Mouse (Mus musculus) telencephalon, adult 2 months (tissue): ENCODE data around the gene Hopx.
"Not testable (repeated sequence)": the region's sequence is repeated elsewhere in the genome, so short reads cannot be mapped to it uniquely, and the experiment has no call there.

Experiments used
- DNase-seq: peaks from one replicate; pipeline ENCODE4 v3.0.0-alpha.2; 2011; ENCODE audit warnings: low read depth, low spot score

Hopx gene

DNA sequence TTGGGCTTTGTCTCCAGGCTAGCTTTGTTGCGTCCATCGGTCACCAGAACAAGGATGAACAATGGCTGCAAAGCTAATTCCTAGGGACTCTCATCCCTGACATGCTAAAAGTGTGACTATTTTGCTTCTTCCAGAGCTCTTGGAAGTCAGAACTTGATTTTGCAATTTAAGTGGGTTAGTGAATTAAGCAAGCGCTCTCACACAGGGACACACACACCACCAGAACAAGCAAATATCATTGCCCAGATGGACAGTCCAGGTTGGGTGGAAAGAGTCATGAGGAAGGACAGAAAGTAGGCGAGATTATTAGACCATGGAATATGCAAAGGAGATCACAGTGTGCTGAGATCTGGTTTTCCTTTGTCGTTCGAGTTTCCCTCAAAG, 14.9 kb downstream of the Hopx start:
- DNase-seq: no peak

DNA sequence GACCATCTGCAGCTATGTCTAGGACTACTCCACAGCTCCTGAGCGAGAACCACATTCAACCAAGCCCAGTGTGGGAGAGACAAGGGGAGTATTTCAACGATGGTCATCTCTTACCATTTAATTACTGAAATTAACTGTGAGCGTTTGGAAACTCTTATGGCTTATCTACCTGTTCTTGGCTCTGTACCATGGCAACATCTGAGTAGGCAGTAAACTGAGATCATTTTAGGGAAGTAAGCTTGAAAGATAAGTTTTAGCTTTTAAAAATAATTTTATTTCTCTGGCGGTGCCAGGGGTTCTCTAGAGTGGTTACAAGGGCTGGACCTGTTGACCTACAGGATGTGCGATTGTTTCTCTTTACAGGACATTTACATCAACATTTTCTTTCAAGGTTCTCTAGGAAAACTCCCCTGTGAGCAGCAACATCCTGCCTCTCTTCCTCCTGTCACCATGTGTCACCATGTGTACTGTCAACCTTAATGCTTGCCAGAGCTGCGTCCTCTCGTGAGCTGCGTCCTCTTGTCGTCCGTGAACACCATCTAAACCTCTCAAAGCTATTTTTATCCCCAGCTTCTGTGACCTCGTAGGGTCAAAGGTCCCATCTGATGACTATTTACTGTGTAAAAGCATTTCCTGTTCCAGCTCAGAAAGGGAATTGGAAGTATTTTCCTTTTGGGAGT, 15.5 kb downstream of the Hopx start:
- no peak for DNase-seq

DNA sequence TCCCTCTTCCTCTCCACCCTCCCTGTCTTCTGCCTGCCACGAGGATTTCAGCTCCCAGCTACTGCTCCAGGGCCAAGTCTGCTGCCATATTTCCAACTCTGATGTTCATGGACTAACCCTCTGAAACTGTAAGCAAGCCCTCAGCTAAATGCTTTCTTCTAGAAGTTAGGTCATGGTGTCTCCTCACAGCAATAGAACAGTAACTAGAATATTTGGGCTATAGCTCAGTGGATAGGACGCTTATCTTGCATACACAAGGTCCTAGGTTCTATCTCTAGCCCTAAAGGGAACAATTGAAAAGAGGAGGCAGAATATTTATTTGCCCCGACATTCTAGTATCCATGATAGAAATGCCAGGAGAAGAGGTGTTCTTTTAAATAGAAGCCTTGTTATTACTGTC, 16.0 kb downstream of the Hopx start:
- DNase-seq: no peak

DNA sequence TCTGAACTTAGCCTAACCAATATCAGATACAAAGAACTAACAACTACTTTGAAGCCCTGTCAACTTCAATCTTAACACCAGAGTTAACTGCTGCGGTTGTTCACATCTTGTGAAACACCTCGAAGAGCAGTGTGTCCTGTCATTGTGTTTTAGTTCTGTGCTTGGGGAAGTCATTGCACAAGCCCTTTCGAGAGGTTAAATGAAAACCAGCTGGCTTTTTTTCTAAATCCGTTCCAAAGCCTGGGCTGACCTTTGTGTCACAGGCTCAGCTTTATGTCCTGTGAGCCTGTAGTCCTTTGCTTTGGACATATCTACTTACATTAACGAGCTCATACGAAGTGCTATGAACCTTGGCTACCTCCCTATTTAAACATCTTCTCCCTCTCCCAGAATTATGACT, 17.2 kb downstream of the Hopx start:
- DNase-seq: no peak

DNA sequence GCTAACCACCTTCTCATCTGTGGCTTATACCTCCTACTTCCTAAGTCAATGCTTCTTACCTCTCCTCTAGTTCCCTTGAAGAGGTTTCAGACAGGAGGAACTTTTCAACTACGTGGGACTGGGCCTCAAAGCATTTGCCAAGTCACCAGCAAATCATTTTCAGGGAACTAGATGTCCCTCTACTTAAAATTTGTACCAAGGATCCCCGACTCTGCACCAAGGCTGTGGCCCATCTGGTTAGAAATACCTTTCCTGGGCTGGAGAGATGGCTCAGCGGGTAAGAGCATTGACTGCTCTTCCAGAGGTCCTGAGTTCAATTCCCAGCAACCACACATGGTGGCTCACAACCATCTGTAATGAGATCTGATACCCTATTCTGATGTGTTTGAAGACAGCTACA, 18.7 kb downstream of the Hopx start:
- not testable (repeated sequence) for DNase-seq

DNA sequence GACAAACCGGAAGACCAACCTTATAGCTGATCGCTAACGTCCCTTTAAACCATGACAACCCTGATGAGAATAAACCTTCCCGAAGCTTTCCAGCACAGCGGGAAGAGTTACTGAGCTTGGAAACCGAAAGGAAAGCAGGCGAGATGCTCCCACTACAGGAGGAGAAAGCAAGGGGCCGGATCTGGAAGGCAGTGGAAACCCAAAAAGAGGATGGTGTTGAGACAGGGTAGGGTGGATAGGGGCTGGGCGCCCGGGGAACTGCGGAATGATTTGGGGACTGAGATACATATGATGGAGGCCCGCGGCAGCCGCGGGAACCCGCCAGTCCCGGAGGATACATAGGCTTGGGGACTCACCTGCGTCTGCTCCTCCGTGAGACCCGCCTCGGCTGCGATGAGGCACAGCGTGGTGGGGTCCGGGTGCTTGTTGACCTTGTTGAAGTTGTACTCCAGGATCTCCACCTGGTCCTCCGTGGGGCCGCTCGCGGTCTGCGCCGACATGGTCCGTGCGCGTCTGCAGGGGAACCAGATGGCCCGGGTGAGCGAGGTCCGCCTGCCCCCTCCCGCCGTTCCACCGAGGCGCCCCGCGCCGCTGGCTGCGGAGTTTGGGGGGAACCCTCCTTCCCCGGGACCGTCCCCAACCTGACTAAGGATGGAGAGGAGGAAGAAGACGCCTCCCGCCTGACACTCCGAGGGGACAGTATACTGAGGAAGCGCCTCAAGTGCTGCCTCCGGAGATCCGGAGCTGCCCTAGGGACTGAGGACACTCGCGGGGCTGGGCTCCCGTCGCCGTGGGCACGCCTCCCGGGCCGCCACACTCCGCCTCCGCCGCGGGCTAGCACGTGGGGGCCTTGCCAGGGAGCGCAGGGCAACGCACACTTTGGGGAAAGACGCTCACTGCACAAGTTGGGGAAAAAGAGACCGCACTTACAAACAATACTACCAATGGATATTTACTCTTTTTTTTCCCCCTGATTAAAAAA, 20.1 kb downstream of the Hopx start:
- no peak for DNase-seq

DNA sequence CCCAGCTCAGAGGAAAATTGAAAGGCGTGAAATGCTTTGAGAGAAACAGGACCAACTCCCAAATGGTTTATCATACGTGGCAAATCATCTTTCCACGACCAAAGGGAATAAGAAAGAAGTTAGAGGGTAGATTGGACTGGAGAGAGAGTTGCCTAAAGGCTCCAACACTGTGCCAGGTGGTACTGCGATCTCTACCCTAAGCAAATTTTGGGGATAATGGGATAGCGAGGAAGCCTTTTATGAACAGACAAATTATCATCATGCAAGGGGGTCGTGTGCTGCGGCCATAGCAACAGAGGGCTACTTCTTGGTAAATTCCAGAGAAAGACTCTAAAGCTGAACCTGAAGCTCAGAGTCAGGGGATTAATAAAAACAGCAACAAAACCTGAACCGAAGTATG, 21.0 kb downstream of the Hopx start:
- no peak for DNase-seq

DNA sequence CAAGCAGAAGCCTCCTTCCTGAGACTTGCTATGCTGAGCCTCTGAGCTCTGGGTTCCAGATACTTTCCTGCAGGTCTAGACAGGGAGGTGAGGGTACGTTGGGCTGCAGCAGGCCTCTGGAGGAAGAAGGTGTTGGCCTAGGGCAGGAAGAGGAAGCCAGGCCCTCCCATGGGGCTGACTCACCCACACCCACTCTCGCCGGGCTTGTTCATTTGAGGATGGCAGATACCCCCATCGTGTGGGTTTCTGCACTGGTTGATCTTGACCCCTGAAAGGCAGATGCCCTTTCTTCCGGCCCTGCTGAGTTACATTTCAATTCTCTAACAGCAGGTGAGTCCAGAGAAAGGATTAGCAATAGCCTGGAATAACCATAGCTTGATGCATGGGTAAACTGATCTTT, 22.4 kb downstream of the Hopx start:
- DNase-seq: no peak

DNA sequence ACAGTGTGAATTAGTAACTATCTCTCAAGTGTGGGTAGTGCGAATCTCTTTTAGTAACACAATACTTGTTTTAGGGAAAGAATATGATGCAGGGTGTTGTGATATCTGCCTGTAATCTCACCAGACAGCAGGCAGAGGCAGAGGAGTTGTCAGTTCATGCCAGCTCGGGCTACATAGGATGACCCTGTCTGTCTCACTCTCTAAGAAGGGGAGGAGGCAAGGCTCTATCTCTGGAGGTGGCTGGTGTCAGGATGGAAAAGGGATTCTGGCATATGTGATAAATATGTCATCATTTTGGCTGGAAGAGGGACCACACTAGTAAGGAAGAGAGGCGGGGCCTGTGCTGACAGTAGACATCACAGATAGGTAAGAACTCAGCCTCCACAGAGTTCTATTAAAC, 23.0 kb downstream of the Hopx start:
- DNase-seq: no peak

DNA sequence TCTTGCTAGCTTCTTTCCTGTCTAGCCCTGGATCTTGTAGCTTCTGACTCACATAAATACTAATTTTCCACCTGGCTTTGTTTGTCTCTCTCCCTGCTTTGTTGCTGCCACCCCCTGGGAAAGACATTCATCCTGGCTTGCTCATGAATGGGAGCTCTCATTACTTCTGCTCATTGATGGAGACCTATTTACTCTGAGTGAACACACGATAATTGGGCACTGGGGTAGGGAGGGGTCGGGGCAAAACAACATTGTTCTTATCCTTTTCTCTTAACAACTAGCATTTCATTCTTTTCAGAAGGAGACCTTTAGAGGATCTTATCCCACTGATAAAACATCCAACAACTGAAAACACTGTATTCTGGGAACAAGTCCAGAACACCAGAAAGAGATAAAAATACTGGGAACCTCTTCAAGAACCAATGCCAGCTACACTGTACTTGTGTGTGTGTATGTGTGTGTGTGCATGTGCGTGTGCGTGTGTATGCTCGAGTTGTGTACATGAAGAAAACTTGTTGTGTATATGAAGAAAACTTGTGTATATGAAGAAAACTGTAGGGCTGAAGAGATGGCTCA, 24.3 kb downstream of the Hopx start:
- DNase-seq: no peak

DNA sequence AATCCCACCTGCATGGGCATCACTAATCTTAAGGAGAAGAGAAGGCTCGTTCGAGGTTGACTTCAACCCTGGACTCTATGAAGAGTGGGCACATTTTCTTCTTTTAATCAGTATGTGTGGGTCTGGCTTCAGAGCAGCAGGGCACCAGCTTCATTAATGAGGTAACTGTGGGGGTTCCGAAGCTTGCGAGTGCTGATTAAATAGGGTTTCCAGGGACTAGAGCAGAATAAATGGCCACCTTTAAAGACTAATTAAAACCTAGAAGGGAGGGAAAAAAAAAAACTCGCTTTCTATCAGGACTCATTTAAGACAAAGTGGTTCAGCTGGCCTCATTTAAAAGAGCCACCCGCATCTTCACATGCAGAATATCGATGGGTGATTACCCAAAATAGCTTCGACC, 25.0 kb downstream of the Hopx start:
- no peak for DNase-seq

DNA sequence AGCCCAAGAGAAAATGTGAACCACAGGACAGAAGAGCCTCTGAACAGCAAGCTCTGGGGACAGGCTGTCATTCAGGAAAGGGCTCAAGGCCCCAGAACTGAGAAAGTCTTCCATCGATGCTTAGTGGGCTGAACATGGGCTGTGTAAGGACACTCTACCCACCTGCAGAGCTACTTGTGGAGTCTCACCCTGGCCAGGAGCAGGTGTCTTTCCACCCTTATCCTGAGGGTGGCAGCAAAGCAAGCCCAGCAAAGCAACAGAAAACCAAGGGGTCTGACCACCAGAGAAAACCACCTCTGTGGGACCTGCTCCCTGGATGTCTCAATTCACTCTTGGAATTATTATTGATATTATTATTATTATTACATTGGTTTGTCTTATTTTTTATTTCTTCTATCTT, 25.6 kb downstream of the Hopx start:
- DNase-seq: no peak

DNA sequence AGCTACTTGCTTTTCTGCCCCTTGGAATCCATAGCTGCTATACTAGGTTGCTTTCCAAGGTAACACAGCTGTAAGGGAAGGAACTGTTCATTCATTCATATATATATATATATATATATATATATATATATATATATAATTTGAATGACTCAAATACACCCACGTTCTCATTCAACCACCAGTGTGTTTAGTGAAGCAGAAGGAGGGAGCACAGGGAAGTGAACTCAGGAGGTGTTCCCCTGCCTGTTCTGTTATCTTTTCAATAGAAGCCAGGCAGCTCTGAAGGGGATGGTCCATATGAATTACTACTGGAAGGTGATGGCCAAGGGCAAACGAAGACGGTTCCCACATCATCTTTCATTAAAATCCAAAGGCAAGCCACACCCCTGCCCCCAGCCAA, 27.8 kb downstream of the Hopx start:
- no peak for DNase-seq

DNA sequence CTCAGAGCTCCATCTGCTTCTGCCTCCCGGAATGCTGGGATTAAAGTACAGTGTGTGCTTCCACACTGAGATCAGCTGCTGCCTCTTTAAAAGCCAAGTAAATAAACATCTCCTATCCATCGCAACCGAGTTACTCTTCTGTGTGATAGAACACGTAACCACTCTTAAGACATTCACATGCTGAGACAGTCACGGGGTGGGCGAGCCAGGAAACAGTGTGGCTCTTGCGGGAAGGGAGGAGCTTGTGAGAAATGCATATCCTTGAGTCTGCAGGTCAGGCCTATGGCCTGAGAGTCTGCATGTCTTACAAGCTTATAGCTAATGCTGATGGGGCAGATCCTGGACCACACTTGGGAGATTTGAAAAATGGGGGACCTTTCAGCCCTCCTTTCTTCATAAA, 28.4 kb downstream of the Hopx start:
- no peak for DNase-seq

DNA sequence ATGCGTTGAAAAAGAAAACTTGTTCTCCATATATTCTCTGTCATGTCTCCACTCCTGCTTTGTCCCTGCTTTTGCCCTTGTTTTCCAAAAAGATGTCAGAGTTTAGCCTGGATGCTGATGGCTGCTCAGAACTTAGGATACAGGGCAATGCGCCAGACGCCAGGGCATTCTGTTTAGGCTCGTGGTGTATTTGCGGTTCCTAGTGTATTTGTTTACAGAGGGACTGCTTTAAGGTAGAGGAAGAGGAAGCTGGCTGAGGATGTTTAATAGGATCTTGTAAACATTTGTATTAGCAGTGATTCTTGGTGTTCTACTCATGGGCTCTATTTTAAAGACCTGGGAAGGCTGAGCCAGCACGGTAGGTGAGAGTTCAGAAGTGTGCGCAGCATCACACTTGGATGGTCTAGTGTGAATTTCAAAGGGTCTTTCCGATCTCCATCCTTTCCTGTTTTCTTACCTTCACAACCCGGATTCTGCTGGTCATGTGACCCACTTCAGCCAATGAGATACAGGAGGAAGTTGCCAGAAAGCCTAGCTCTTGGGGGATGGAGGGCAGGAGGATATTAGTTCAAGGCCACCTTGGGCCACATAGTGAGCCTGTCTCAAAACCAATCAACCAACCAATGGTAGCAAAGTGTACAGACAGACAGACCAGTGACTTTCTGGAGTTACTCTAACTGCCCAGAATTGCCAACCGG, 29.0 kb downstream of the Hopx start:
- no peak for DNase-seq

DNA sequence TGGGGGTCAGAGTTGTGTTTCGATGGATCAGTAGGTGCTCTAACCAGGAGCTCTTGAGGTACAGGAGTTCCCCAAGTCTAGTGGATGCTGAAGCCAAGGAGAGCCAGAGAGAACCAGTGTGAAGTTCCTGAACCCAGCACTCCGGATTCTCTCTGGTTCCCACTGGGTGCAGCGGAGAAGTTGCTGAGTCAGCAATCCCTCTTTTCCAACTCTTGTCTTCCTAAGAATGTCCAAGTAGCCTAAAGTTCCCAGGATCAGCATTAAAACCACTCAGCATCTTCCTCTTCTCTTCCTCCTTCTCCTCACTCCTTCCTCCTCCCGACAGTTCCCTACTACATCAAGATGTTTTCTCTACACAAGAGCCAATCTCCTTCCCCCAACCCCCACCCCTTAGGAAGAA, 30.5 kb downstream of the Hopx start:
- no peak for DNase-seq

DNA sequence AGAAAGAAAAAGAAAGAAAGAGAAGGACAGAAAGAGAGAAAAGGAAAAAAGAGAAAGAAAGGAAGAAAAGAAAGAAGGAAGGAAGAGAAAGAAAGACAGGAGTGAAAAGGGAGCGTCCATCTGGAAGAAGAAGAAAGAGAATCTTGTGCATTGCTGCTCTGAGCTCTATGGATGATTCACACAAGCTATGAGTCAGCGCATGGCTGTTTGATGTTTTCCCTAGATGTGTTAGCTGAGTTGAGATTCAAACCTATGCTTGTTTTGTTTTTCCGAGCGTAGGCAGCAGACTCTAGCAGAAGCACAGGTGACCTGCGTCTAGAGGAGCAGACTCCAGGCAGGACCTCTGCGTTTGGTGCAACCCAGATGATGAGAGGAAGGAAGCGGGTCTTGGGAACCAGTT, 32.2 kb downstream of the Hopx start:
- no peak for DNase-seq

DNA sequence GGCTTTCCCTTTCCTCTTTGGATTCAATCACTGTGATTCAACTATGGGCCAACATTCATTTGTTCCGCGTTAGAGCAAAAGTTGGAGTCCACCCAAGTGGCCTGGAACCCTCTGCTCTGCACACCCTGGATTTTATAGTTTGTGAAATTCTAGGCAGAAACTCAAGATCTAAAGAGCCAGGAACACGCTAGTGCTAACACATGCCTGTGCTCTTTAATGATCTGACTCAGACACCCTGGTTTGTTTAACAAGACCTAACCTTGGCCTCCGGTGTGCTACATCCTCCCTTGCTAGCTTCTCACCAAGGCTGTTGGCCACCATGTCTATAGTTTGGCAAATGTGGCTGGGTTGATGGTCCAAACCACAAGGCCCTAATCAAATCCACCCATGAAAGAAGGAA, 34.2 kb downstream of the Hopx start:
- DNase-seq: no peak

DNA sequence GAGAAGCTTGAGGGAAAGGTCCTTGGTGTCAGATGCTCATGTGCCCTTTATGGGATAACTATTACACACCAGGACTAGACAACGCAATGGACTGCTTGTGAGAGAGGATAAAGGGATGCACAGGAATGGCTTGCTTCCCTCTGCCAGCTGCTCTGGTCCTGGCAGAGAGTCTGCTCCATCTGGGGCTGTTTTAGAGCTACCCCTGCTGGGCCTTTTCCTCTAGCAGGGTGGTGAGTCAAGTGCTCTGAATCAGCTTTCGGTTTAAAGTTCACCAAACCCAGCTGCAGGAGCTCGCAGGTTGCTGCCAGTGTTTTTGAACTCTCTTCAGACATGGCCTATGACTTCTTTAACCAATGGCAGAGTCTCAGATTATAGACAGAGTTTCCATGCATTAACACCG, 39.0 kb downstream of the Hopx start:
- no peak for DNase-seq

DNA sequence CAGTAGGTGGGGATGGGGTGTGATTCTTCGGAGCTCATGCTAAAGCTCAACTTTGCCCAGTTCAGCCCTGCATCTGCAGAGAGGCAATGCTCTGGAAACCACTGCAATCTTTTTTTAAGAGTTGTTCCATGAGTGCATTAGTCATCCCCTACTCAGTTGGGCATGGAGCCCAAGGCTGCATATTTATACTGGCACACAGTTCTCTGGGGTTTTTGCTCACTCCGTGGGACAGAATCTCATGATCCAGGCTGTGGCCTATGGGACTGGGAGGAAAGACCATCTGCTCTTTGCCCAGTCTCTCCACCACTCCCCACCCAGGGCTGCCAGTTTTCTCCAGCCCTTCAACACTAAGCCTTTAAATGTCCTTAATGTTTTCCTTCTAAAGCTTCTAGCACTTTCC, 40.0 kb downstream of the Hopx start:
- peak; percentile 66 for DNase-seq

DNA sequence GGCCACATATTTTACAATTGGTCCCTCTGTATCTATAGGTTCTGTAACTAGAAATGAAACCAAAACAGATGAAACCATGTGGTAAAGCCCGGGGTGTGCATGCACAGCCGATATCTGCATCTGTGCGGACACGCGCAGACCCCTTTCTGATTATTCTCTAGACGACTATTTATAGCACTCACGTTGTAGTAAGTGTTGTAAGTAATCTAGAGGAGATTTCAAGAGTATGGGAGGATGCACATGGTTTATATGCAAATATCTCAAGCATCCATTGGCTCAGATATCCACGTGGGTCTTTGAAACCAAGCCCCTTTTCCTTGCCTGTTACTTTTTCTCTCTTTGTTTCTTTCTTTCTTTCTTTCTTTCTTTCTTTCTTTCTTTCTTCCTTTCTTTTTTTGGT, 41.1 kb downstream of the Hopx start:
- no peak for DNase-seq

DNA sequence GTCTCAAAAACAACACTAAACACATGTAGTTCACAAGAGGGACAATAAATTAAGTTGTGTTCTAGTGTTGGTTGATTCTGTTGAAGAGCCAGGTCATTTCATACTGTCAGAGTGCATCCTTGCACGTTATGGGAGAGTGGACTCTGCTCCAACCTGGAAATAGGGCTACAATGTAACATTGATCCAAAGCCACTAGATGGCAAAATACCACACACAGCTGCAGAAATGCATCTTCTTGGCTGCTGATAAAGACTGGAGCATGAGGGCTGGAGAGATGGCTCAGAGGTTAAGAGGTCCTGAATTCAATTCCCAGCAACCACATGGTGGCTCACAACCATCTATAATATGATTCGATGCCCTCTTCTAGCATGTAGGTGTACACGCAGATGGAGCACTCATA, 43.3 kb downstream of the Hopx start:
- DNase-seq: no peak
